Mouse (Mus musculus): ENCODE data around the gene Zfp382. TPM values are rescaled to one million over a fixed set of nuclear protein-coding genes. Genes with fewer than 3 reads are reported as not detected.
"Not testable (repeated sequence)": the region's sequence is repeated elsewhere in the genome, so short reads cannot be mapped to it uniquely, and the experiment has no call there.

The Zfp382 gene
- total RNA-seq (2021): 1 to 10 TPM; 1.0 to 1.1 TPM
- long read RNA-seq, experiment 1: 0 reads
- long read RNA-seq, experiment 2: 0 reads

DNA sequence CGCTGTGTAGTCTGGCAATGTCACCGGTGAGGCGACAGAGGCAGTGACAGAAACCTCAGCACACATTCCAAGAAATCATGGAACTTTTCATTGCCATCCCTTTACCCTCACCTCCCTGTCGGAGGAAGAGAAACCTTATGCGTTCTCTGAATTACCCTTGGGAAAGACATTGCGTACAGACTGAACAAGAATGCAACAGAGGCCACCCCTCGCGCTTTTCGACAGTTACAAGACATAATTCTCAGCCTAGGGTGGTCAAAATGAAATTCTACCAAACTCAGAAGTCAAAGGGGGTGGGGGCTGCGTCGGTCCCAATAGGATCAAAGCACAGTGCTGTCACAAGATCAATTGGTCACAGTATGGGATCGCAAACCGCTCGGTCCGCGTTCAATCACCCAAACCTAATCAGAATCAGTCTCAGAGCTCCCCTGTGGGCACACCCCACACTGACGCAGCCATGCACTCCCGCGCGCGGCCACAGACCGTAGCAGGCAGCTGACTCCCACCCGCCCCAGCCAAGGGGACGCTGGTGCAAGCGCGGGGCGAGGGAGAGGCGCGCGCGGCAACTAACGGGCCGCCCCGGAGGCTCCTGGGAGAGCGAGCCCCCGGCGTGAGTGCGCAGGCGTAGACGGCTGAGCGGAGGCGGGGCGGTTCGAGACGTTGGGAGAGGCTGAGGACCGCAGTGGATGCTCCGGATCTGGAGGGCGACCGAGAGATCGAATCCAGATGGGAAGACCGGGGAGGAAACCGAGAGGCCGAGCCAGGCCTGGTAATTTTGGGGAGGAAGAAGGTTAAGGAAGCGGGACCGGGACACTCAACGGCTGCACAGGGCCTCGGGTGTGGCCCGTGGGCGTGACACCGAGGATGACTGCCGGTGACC, at the start of gene Zfp382:
Gene Zfp382 (plus strand): TSS at position 635 of the 880 bp plus-strand sequence.
- peak; percentile 88 for DNase-seq

DNA sequence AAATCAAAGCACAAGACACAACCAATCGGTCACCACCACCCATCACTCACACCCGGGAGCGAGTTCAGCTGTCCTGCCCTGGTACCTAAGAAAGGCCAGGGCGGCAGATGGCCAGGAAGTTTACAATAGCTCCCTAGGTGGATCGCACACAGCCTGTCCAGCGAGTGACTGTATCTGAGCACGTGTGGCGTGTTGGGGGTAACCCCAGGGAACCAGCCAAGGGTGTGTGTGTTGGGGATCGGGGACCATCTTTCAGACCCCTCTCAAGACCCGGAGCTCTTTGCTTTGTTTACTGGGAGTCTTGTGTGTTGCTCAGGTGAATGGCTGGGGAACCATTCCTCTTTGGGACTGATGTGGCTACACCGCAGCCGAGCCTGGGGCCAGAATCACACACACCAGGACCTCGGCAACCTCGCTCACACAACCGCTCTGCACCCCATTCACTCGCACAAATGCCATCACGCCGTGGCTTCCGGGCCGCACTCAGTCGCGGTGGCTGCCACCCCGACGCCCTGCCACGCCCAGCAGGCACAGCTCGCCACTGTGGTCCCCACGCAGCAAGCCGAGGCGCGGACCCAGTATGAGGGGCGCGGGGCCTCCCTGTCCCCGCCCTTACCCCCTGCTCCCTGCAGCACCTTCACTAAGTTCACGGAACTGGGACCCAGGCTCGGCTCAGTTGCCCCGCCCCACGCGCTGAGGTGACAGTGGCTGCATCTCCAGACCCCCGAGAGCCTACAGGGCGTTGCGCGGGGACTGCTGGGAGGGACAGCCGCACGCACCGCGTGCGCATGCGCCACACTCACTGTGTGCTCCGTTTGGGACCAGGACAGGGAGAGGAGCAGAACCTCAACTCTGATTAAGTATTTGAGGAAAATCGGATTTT, 49.4 kb upstream of the Zfp382 start, which contains the start of gene Zfp82:
Gene Zfp82 (minus strand): TSS at position 755 of the 883 bp plus-strand sequence.
- peak; percentile 80 for DNase-seq

DNA sequence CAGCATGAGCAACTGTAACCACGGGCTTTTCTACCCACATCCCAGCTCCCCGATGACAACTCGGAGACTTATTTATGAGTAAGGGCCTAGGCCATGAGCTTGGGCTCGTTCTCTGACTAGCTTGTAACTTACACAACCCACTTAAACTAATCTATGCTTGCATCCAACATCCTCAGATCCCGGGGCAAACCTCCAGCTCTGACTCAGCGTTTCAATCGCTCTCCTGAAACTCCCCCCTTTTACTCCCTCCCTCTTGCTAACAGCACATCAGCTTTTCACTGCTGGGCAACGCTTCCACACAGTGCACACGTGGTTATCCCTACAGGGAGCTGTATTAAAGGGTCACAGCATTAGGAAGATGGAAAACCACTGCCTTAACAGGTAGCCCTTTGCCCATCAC, 35.2 kb upstream of the Zfp382 start:
- no peak for DNase-seq

DNA sequence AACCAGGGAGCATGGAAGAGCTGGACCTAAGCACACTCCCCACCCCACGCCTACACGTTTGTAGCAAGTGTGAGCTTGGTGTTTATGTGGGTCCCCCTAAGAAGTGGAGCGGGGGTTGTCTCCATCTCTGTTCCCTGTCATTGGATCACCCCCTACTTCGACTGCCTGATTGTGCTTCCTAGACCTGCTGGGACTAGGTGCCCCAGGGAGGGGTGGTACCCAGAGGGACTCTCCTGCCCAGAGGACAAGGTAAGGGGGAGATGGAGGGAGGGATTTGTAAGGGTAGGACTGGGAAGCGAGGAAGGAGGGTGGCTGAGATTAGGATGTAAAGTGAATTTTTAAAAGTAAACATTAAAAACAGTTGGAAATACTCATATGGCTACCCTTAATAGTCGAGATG, 32.3 kb upstream of the Zfp382 start:
- no peak for DNase-seq

DNA sequence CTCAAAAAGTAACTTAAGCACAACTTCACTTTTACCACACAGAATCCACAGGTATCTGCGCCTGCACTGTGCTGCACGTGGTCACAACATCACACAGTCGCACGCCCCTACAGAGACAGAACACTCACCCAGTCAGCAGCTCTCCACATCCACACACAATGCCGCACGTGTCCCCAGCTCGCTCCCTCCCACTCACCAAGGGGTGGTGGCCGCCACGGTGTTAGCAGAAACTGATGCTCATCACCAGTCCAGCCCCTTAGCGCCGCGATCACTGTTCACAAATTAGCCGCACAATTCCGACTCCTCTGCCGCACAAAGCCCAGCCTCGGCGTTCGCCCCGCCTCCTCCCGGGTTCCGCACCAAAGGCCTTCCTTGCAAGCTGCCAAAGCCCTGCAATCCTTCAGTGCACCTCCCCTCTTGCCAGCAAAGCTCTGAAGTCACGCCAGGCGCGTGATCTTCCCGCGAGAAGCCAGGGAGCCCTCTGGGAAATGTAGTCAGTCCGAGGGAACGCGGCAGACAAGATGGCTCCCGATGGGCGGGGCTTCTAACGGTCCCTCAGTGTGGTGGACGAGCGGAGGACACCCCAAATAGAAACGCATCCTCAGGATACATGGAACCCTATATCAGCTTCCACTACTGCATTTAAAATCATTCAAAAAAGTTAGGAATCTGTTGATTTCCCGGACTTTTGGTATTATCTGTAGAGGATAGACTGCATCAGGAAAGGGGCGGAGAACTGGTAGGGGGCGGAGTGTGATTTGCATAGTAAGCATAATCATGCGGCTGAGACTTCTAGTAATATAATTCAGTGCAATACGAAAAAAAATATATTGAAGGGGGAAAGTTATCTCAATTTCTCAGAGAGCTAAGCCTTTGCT, 31.4 kb upstream of the Zfp382 start, which contains the start of the genes Gm26920 and Zfp566:
Gene Gm26920 (minus strand): TSS at position 319 of the 878 bp plus-strand sequence.
Gene Zfp566 (minus strand): TSS at position 436 of the 878 bp plus-strand sequence.
- peak; percentile 97 for DNase-seq

DNA sequence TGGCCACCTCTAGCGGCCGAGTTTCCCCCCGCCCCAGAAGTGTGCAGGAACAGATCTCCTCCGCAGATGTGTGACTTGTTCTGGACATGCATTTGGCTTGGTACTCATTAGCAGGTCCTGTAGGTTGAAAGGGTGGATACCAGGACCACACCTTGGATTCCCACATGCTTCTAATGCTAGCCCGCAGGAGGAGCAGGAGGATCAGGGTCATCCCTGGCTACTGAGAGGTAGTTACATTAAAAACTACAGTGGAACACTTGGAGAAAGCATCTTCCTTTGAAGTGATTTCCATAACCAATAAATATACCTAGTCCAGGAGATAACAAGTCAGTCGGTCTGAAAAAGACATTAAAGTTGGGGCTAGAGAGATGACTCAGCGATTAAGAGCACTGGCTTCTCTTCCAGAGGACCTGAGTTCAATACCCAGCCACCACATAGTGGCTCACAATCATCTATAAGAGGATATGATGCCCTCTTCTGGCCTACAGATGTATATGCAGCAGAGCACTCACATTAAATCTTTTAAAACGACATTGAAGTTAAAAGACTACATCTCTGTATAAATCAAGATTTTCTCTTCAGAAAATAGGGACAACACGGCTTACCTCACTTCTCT, 30.7 kb upstream of the Zfp382 start:
- DNase-seq: no peak

DNA sequence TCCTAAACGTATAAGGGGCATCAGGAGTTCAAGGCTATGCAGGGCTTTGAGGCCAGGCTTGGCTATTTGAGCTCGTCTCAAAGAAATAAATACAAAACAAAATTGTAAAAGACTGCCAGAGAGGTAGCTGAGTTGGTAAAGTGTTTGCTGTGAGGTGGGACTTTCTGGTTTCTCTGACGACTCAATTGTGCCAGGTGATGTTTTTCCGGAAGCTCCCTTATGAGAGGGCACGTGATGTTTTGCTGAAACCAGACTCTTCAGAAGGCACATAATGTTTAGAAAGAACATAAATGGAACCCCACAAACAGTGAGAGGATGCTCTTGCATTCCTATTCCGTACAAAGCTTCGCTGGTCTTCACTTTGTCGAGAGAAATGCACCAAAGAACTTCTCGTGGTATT, 29.1 kb upstream of the Zfp382 start:
- no peak for DNase-seq

DNA sequence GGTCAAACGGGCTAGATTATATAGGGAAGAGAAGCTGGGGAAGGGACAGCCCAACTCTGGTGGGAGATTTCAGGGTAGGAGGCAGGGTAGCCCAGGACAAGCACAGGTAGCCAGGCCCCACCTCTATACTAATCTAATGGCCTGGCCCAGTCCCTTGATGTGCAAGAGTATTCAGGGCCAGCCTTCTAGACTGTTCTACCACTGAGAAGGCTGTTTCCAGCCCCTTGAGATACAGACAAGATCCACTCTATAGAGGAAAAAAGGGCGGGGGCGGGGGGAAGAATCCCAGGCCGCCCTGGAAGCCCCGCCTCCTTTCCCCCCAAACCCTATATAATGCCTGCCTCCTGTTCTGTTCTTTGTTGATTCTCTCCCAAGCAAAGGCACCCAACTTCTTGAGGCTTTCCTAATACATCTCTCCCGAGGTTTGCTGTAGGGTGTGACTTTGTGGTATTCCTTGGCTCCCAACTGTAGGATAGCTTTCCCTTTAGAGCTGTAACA, 27.8 kb upstream of the Zfp382 start:
- DNase-seq: no peak

DNA sequence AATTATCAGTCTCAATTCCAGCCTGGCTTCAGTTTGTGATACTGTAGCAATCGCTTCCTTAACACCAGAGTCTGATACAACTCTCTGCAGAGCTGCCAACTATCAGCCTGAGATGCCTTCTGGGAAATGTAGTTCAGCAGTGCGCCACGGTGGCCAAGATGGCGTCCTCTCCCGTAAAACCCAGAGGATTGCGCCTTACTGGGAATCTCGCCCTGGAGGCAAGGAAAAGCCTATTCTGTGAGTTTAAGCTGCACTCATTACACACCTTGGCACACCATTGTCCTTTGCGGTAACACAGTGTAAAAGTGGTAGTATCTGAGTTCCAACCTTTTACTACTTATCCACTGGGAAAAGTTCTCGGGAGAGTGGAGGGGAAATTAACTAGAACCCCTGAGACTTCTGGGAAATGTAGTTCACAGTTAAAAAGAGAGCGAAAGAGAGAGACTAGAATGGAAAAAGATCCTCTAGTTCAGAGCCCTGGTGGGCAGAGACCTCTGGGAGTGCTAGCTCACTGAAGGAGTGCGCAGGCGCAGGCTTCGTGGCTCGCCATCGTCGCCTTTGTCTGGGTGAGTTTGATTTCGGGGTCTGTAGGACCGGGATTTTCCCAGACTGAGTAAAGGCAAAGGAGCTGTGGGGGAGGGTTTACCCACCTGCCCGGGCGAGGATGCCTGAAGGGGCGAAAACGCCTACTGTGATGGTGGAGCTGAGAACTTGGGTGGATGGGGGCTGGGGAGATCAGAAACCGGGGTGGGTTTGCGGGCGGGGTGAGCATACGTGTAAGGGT, 26.9 kb upstream of the Zfp382 start, which contains the start of gene Zfp260:
Gene Zfp260 (plus strand): TSS at position 132 of the 784 bp plus-strand sequence.
- DNase-seq: peak; percentile 86

DNA sequence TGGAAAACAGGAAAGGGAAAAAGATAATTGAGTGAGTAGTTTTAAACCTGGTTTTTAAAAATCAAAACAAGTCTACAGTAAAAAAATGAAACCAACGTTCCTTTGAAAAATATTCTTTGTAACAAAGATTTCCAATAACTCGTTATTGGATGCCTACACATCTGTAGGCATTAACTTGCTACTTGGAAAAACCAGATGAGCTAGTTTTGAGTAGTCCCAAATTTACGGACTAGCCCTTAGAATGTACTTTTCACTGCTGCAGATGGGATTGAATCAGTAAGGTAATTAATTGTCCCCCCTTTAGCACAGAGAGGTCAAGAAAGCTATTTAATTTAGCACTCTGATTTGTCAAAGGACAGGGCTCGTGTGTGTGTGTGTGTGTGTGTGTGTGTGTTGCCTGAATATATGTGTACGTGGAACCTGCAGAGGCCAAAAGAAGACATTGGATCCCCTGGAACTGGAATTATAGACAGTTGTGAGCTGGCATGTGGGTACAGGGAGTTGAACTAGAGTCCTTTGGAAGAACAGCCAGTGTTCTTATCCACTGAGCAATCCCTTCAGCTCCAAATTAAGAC, 26.1 kb upstream of the Zfp382 start:
- no peak for DNase-seq

DNA sequence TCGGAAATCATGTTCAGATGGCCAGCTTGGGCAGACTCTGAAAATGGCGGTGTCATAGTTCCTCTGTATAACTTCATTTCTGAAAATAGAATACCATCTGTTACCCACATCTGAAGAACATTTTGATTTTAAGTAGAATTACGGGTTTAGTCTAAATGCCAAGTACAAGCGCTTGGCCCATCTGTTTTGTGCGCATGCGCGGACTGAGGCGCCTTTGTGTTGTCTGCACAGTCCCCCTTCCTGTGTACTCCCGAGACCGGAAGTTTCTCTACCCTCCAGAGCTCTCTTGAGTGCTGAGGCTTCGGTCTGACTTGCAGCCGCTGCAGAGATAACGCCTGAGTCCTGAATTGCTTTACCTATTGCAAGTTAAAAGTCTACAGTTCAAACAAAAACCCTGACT, 22.4 kb upstream of the Zfp382 start:
- peak; percentile 29 for DNase-seq

DNA sequence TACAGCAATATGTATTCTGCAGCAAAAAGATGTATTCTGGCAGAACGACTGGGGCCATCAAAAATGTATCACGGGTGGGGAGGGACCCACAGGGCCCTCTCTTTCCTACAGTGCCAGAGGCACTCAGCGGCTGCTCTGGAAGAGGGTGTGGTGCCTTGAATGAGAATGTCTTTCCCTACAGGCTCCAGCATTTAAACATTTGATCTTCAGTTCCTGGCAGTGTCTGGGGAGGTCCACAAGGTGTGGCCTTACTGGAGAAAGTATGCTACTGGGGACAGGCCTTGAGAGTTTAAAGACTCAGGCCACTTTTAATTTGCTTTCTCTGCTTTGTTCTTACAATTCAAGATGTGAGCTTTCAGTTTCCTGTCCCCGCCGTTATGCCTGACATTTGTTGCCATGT, 5.7 kb upstream of the Zfp382 start:
- DNase-seq: no peak

DNA sequence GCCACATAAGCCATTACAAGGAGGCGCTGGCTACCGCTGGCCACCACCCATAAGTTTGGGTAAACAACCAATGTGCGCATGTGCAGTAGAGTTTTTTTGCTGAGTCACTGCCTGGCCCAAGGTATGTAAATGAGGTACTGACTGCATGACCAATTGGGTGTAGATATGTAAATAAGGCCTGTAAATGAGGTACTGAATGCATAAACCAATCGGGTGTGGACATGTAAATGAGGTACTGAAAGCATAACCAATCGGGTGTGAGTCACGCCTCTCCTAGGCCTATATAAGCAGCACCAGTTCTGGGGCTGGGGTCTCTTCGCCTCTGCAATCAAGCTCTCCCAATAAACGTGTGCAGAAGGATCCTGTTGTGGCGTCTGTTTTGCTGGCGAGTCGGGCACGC, 3.8 kb upstream of the Zfp382 start:
- not testable (repeated sequence) for DNase-seq

DNA sequence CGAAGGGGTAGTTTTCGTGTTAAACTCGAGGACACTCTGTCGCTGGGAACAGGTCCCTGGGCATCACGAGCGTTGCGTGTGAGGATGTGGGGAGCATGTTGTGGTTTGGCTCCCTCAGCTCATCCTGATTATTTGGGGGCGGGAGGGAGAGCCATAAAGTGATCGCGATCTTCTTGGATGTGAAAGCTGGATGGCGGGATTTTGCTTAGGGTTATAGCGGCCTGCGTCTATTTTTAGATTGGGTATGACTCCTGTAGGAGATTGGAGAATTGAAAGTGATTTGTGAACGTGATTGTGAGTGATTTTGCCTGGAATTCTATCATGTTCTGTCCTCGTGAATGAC, 417 bp downstream of the Zfp382 start:
- no peak for DNase-seq

DNA sequence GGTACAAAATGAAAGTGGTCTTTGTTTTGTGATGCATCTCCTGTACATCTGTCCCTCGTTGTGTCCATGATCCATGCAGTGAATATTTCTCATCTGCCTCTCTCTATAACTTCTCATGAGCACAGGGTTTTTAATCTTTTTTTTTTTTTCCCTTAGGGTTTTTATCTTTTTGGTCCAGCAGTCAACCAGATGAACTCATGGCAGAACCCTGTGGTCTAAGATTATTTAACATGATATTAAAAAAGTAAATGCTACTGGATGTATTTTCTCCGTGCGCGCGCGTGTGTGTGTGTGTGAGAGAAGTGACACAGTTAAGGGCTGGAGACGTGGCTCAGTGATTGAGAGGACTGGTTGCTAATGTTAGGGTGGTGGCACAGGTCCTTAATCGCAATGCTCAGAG, 8.2 kb downstream of the Zfp382 start:
- no peak for DNase-seq

DNA sequence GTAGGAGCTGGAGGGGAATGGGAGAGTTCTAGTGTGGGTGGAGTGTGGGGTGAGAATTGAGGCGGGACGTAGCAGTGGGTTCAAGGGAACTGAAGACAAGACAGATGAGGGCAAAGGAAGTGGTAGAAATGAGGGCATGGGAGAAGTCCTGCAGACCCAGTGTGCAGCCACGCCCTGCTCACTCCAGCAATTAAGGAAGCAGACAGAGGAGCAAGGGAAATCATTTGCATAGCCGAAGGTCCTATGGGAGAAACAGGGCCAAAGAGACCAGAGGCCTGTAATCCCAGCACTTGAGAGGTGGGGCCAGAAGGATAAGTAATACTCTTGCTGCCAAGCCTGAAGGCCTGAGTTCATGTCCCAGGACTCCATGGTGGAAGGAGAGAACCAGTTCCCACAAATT, 10.7 kb downstream of the Zfp382 start:
- DNase-seq: no peak

DNA sequence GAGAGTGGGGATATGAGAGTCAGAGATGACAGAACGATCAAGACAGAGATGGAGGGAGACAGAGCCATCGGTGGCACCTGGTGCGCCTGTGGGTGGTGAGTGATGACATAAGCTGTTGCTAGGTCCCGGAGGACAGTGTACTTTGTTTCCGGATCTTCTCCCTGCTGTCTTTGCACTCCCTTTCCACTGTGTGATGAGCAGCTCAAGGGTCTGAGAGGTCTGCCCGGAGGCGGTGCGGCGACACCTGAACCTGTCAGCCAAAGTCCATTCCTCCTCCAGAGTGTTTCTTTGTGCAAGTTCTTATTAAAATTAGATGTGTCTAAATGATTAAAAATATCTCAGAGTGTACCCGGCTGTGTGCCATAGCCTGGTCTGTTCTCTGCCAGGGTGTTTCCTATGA, 15.1 kb downstream of the Zfp382 start:
- no peak for DNase-seq

DNA sequence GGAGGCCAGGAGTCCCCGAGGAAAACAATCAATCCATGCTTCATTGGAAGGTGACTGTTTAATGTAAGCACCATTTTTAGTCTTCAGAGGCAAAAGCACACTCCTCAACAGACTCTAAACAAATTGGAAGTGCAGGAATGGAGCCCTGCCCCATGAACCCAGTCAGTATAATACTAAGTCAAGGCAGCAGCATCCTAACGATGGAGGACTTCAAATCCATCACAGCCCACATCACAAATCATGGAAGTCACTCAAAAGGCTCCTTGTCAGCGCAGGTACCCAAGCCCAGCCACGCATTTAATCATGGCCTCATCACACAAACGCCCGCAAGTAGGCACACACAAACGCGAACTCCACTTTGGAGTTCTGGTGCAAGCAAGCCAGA, 21.4 kb downstream of the Zfp382 start:
- no peak for DNase-seq

DNA sequence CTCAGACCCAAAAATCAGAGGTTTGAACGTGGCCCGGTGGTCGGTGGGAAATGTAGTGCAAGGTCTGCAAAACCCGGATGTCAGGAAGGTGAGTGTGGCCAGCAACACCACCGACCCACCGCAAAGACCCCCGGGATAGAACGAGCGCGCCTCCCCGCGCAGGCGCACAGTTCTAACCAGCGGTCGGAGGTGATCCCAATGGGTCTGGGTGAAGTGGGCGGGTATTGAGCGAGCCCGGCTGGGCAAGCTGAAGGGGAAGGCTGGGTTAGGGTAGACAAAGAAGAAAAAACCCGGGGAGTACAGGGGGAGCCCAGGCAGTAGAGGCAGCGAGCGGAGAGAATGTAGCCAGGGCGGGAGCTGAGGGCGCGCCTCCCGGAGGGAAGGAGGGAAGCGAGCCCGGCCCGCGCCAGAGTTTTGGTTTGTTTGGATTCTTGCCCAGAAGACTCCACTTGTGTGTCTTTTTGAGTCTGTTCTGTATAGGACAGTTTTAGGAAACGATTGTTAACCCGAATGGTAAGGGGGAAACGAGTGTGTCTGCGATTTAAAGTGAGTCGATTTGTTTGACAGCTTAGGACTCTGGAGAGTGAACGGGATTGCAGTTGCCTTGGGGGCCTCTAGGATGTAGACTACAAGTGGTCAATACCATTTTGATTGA, 21.9 kb downstream of the Zfp382 start:
- DNase-seq: peak; percentile 40
